Mouse (Mus musculus) forebrain, embryonic 12.5 days (tissue): ENCODE data around the gene Mrpl51. TPM values are rescaled to one million over a fixed set of nuclear protein-coding genes. Genes with fewer than 3 reads are reported as not detected.

Experiments
- ATAC-seq: fragments of 200-750 bp; cut with Nextera tagmentation; 2 replicates; pipeline ENCODE4 v1.8.0; 2017; ENCODE audit warnings: moderate TSS enrichment; ENCODE audit not compliant: low FRiP score
- H3K27ac ChIP-seq: fragments of 300-500 bp; sonication (generic); 2 replicates; pipeline ENCODE4 v1.5.1; 2016; ENCODE audit warnings: mild to moderate bottlenecking
- H3K27me3 ChIP-seq: fragments of 300-500 bp; sonication (generic); 2 replicates; pipeline ENCODE4 v1.6.1; 2016; ENCODE audit warnings: mild to moderate bottlenecking
- H3K36me3 ChIP-seq: fragments of 300-500 bp; sonication (generic); replicated peaks from 2 replicates; pipeline ENCODE4 v1.6.1; 2016; ENCODE audit warnings: mild to moderate bottlenecking
- H3K4me1 ChIP-seq: fragments of 300-500 bp; sonication (generic); 2 replicates; pipeline ENCODE4 v1.6.1; 2016
- H3K4me2 ChIP-seq: fragments of 300-500 bp; sonication (generic); 2 replicates; pipeline ENCODE4 v1.6.1; 2016; ENCODE audit warnings: mild to moderate bottlenecking, moderate library complexity
- H3K4me3 ChIP-seq: fragments of 300-500 bp; sonication (generic); replicated peaks from 2 replicates; pipeline ENCODE4 v1.5.1; 2016; ENCODE audit warnings: mild to moderate bottlenecking
- H3K9ac ChIP-seq: fragments of 300-500 bp; sonication (generic); 2 replicates; pipeline ENCODE4 v1.6.1; 2016; ENCODE audit warnings: mild to moderate bottlenecking
- H3K9me3 ChIP-seq: fragments of 300-500 bp; sonication (generic); 2 replicates; pipeline ENCODE4 v1.6.1; 2016
- WGBS: fragments of 180-500 bp; shearing (Covaris S2); methylation state at CpG from one replicate; pipeline ENCODE4 v1.1.7; 2016; 5-methylcytosine and 5-hydroxymethylcytosine counted together
- polyA plus RNA-seq: library from polyadenylated mRNA; unstranded; fragments of >200 nt; fragmentation: Nextera tagmentation; extraction: Ambion mirVana; gene quantifications from 2 replicates; pipeline ENCODE4 v1.2.1, GENCODE M21; 2016

The Mrpl51 gene
- polyA plus RNA-seq, 1 experiment from 2014 or later, result 192 TPM

GRCm38 (mm10) chr6:125231117-125232044 lies 39.8 kb downstream of the Mrpl51 start, which contains the start of gene Tapbpl:
Gene Tapbpl (minus strand): TSS chr6:125231860.
- Histone ChIP-seq H3K27ac (peak within 1 kb of the TSS; percentile 31; the same call in 1 of the 2 replicates), H3K27me3 (no peaks in the 10 kb centered on the region), H3K4me1 (peaks cover 20% of the 10 kb centered on the region), H3K9ac (peak within 1 kb of the TSS; percentile 61), H3K4me3 (peak within 1 kb of the TSS; percentile 41), H3K36me3 (no peaks in the 10 kb centered on the region), H3K9me3 (no peaks in the 10 kb centered on the region), H3K4me2 (peak within 1 kb of the TSS; percentile 79)
- WGBS, result 10% methylated on average over 16 of the region's 16 CpGs
- peak; percentile 76 for ATAC-seq

- ATAC-seq, result peak; percentile 42; the same call in 1 of the 2 replicates
- H3K9me3 ChIP-seq, result no peaks in the 10 kb centered on the region
- peak overlapping the region; percentile 79 for H3K4me2 ChIP-seq
- peaks cover 20% of the 10 kb centered on the region for H3K4me1 ChIP-seq
- no peaks in the 10 kb centered on the region for H3K27me3 ChIP-seq
- 53% methylated on average over 4 of the region's 4 CpGs for WGBS
- H3K4me3 ChIP-seq, result peak overlapping the region; percentile 41
- H3K9ac ChIP-seq, result peak overlapping the region; percentile 61; the same call in 1 of the 2 replicates
- H3K27ac ChIP-seq, result no peak overlapping the region
- H3K36me3 ChIP-seq, result no peaks in the 10 kb centered on the region
These were observed 40.4 kb downstream of the Mrpl51 start for GRCm38 (mm10) chr6:125232045-125232437.

GRCm38 (mm10) chr6:125232516-125232915 lies 40.9 kb downstream of the Mrpl51 start:
- peaks cover 20% of the 10 kb centered on the region for H3K4me1 ChIP-seq
- no peaks in the 10 kb centered on the region for H3K36me3 ChIP-seq
- no peak overlapping the region for H3K4me2 ChIP-seq
- H3K27ac ChIP-seq, result no peak overlapping the region
- no peaks in the 10 kb centered on the region for H3K27me3 ChIP-seq
- no peak for ATAC-seq
- no peak overlapping the region for H3K4me3 ChIP-seq
- 85% methylated on average over 6 of the region's 6 CpGs for WGBS
- H3K9me3 ChIP-seq, result no peaks in the 10 kb centered on the region
- H3K9ac ChIP-seq, result no peak overlapping the region

- H3K27ac ChIP-seq, result no peak overlapping the region
- no peak overlapping the region for H3K4me2 ChIP-seq
- WGBS, result 61% methylated on average over 7 of the region's 7 CpGs
- H3K27me3 ChIP-seq, result no peaks in the 10 kb centered on the region
- no peak for ATAC-seq
- H3K9me3 ChIP-seq, result no peaks in the 10 kb centered on the region
- no peaks in the 10 kb centered on the region for H3K36me3 ChIP-seq
- H3K9ac ChIP-seq, result no peak overlapping the region
- no peak overlapping the region for H3K4me3 ChIP-seq
- peaks cover 20% of the 10 kb centered on the region for H3K4me1 ChIP-seq
These were observed 42.4 kb downstream of the Mrpl51 start for GRCm38 (mm10) chr6:125233816-125234519.

GRCm38 (mm10) chr6:125234520-125234828 lies 42.9 kb downstream of the Mrpl51 start:
- Histone ChIP-seq H3K4me2 (no peak overlapping the region), H3K4me3 (no peak overlapping the region), H3K4me1 (peaks cover 20% of the 10 kb centered on the region), H3K9ac (no peak overlapping the region), H3K27me3 (no peaks in the 10 kb centered on the region), H3K27ac (no peak overlapping the region), H3K36me3 (no peaks in the 10 kb centered on the region), H3K9me3 (no peaks in the 10 kb centered on the region)
- 68% methylated on average over 5 of the region's 5 CpGs for WGBS
- ATAC-seq, result no peak

- no peaks in the 10 kb centered on the region for H3K36me3 ChIP-seq
- H3K27me3 ChIP-seq, result no peaks in the 10 kb centered on the region
- 53% methylated on average over 6 of the region's 6 CpGs for WGBS
- no peak overlapping the region for H3K4me2 ChIP-seq
- no peak for ATAC-seq
- H3K9ac ChIP-seq, result no peak overlapping the region
- H3K27ac ChIP-seq, result no peak overlapping the region
- no peaks in the 10 kb centered on the region for H3K9me3 ChIP-seq
- no peak overlapping the region for H3K4me3 ChIP-seq
- peaks cover 13% of the 10 kb centered on the region for H3K4me1 ChIP-seq
These were observed 44.7 kb downstream of the Mrpl51 start for GRCm38 (mm10) chr6:125236341-125236740.

- no peak for ATAC-seq
- Histone ChIP-seq H3K9ac (no peak within 1 kb of the TSS), H3K27me3 (no peaks in the 10 kb centered on the region), H3K27ac (no peak within 1 kb of the TSS), H3K4me1 (peaks cover 8% of the 10 kb centered on the region), H3K9me3 (no peaks in the 10 kb centered on the region), H3K4me3 (no peak within 1 kb of the TSS), H3K36me3 (no peaks in the 10 kb centered on the region), H3K4me2 (no peak within 1 kb of the TSS)
- WGBS, result 25% methylated on average over 6 of the region's 6 CpGs
These were observed 45.2 kb downstream of the Mrpl51 start, which contains the start of gene Cd27 for GRCm38 (mm10) chr6:125236782-125237181. Gene Cd27 (minus strand): TSS chr6:125237010.

GRCm38 (mm10) chr6:125237421-125237820 lies 45.8 kb downstream of the Mrpl51 start:
- Histone ChIP-seq H3K4me2 (no peak overlapping the region), H3K4me3 (no peak overlapping the region), H3K9me3 (no peaks in the 10 kb centered on the region), H3K4me1 (0 out of 2 replicates have a peak, but pooled peaks cover 2% of the 10 kb centered on the region), H3K9ac (no peak overlapping the region), H3K36me3 (no peaks in the 10 kb centered on the region), H3K27ac (no peak overlapping the region), H3K27me3 (no peaks in the 10 kb centered on the region)
- no peak for ATAC-seq
- 89% methylated on average over 4 of the region's 4 CpGs for WGBS

- Histone ChIP-seq H3K9me3 (no peaks in the 10 kb centered on the region), H3K4me2 (no peak overlapping the region), H3K4me1 (no peaks in the 10 kb centered on the region), H3K36me3 (no peaks in the 10 kb centered on the region), H3K27me3 (no peaks in the 10 kb centered on the region), H3K4me3 (no peak overlapping the region), H3K9ac (no peak overlapping the region), H3K27ac (no peak overlapping the region)
- no peak for ATAC-seq
- WGBS, result 88% methylated on average over 6 of the region's 6 CpGs
These were observed 46.8 kb downstream of the Mrpl51 start for GRCm38 (mm10) chr6:125238396-125238795.

GRCm38 (mm10) chr6:125239547-125239946 lies 47.9 kb downstream of the Mrpl51 start:
- H3K27ac ChIP-seq, result no peak overlapping the region
- H3K4me3 ChIP-seq, result no peak overlapping the region
- H3K9me3 ChIP-seq, result no peaks in the 10 kb centered on the region
- H3K4me2 ChIP-seq, result no peak overlapping the region
- WGBS, result 92% methylated on average over 5 of the region's 5 CpGs
- H3K4me1 ChIP-seq, result no peaks in the 10 kb centered on the region
- no peak for ATAC-seq
- no peaks in the 10 kb centered on the region for H3K36me3 ChIP-seq
- H3K9ac ChIP-seq, result no peak overlapping the region
- H3K27me3 ChIP-seq, result no peaks in the 10 kb centered on the region

GRCm38 (mm10) chr6:125240617-125241016 lies 49.0 kb downstream of the Mrpl51 start:
- Histone ChIP-seq H3K9me3 (no peaks in the 10 kb centered on the region), H3K9ac (no peak overlapping the region), H3K36me3 (no peaks in the 10 kb centered on the region), H3K27me3 (no peaks in the 10 kb centered on the region), H3K4me1 (no peaks in the 10 kb centered on the region), H3K4me3 (no peak overlapping the region), H3K27ac (no peak overlapping the region), H3K4me2 (no peak overlapping the region)
- WGBS, result 90% methylated on average over 5 of the region's 5 CpGs
- ATAC-seq, result no peak

- ATAC-seq, result no peak
- Histone ChIP-seq H3K4me3 (no peak overlapping the region), H3K4me1 (no peaks in the 10 kb centered on the region), H3K36me3 (no peaks in the 10 kb centered on the region), H3K27me3 (no peaks in the 10 kb centered on the region), H3K9ac (no peak overlapping the region), H3K4me2 (no peak overlapping the region), H3K9me3 (no peaks in the 10 kb centered on the region), H3K27ac (no peak overlapping the region)
- WGBS, result 87% methylated on average over 8 of the region's 8 CpGs
These were observed 50.0 kb downstream of the Mrpl51 start for GRCm38 (mm10) chr6:125241566-125241965.
